Mouse (Mus musculus): ENCODE results near the gene Knop1. TPM values are rescaled to one million over a fixed set of nuclear protein-coding genes. Genes with fewer than 3 reads are reported as not detected.

Gene Knop1
- total and polyA plus RNA-seq, 2 experiments from 2014 or later: 41.5 to 75.0 TPM

GRCm38 (mm10) chr7:118827975-118828416 lies 28.1 kb downstream of the Knop1 start:
- no peak overlapping the region for H3K9ac ChIP-seq
- ATAC-seq: peak; percentile 68
- H3K4me3 ChIP-seq (ENCODE audit: low read depth, low read length): no peak overlapping the region
- no peak overlapping the region for H3K27ac ChIP-seq (ENCODE audit: low read depth, low read length)
- no peaks in the 10 kb centered on the region for H3K9me3 ChIP-seq (ENCODE audit: low read length)
- H3K36me3 ChIP-seq (ENCODE audit: insufficient read depth): peaks cover 57% of the 10 kb centered on the region
- H3K4me2 ChIP-seq (ENCODE audit: low read depth): no peak overlapping the region
- H3K4me1 ChIP-seq (ENCODE audit: insufficient read depth): no peaks in the 10 kb centered on the region
- H3K27me3 ChIP-seq (ENCODE audit: insufficient read depth, low read length): no peaks in the 10 kb centered on the region
- WGBS: 12% methylated on average over 5 of the region's 5 CpGs
- no peak for DNase-seq
- TF ChIP-seq CTCF (IDR thresholded peaks at IDR 0.05; ENCODE audit: low read depth): no peak

- H3K4me1 ChIP-seq (ENCODE audit: insufficient read depth): no peaks in the 10 kb centered on the region
- no peaks in the 10 kb centered on the region for H3K27me3 ChIP-seq (ENCODE audit: insufficient read depth, low read length)
- WGBS: 64% methylated on average over 7 of the region's 7 CpGs
- H3K4me2 ChIP-seq (ENCODE audit: low read depth): no peak overlapping the region
- no peaks in the 10 kb centered on the region for H3K9me3 ChIP-seq (ENCODE audit: low read length)
- ATAC-seq: no peak
- no peak overlapping the region for H3K27ac ChIP-seq (ENCODE audit: low read depth, low read length)
- no peak for TF ChIP-seq CTCF (IDR thresholded peaks at IDR 0.05; ENCODE audit: low read depth)
- no peak overlapping the region for H3K9ac ChIP-seq
- H3K4me3 ChIP-seq (ENCODE audit: low read depth, low read length): no peak overlapping the region
- H3K36me3 ChIP-seq (ENCODE audit: insufficient read depth): peaks cover 48% of the 10 kb centered on the region
- DNase-seq: no peak
Observed at GRCm38 (mm10) chr7:118824451-118824850, 31.6 kb downstream of the Knop1 start.

GRCm38 (mm10) chr7:118821887-118822556 lies 34.0 kb downstream of the Knop1 start:
- ATAC-seq: no peak
- Histone ChIP-seq H3K9me3 (ENCODE audit: low read length) (no peaks in the 10 kb centered on the region), H3K4me2 (ENCODE audit: low read depth) (no peak overlapping the region), H3K36me3 (ENCODE audit: insufficient read depth) (peaks cover 42% of the 10 kb centered on the region), H3K4me3 (ENCODE audit: low read depth, low read length) (no peak overlapping the region), H3K27me3 (ENCODE audit: insufficient read depth, low read length) (no peaks in the 10 kb centered on the region), H3K27ac (ENCODE audit: low read depth, low read length) (no peak overlapping the region), H3K4me1 (ENCODE audit: insufficient read depth) (no peaks in the 10 kb centered on the region), H3K9ac (no peak overlapping the region)
- WGBS: 91% methylated on average over 12 of the region's 12 CpGs
- no peak for DNase-seq
- no peak for TF ChIP-seq CTCF (IDR thresholded peaks at IDR 0.05; ENCODE audit: low read depth)

GRCm38 (mm10) chr7:118821356-118821755 lies 34.7 kb downstream of the Knop1 start:
- 74% methylated on average over 7 of the region's 7 CpGs for WGBS
- DNase-seq: no peak
- Histone ChIP-seq H3K4me1 (ENCODE audit: insufficient read depth) (no peaks in the 10 kb centered on the region), H3K36me3 (ENCODE audit: insufficient read depth) (peaks cover 42% of the 10 kb centered on the region), H3K9ac (no peak overlapping the region), H3K27me3 (ENCODE audit: insufficient read depth, low read length) (no peaks in the 10 kb centered on the region), H3K4me2 (ENCODE audit: low read depth) (no peak overlapping the region), H3K27ac (ENCODE audit: low read depth, low read length) (no peak overlapping the region), H3K9me3 (ENCODE audit: low read length) (no peaks in the 10 kb centered on the region), H3K4me3 (ENCODE audit: low read depth, low read length) (no peak overlapping the region)
- no peak for ATAC-seq
- TF ChIP-seq CTCF (IDR thresholded peaks at IDR 0.05; ENCODE audit: low read depth): no peak

- WGBS: 94% methylated on average over 1 of the region's 1 CpGs
- ATAC-seq: no peak
Observed at GRCm38 (mm10) chr7:118819666-118820065, 36.4 kb downstream of the Knop1 start.

GRCm38 (mm10) chr7:118817741-118818140 lies 38.3 kb downstream of the Knop1 start:
- Histone ChIP-seq H3K9ac (no peak overlapping the region), H3K36me3 (ENCODE audit: insufficient read depth) (peaks cover 53% of the 10 kb centered on the region), H3K9me3 (ENCODE audit: low read length) (no peaks in the 10 kb centered on the region), H3K27ac (ENCODE audit: low read depth, low read length) (no peak overlapping the region), H3K4me2 (ENCODE audit: low read depth) (no peak overlapping the region), H3K4me1 (ENCODE audit: insufficient read depth) (no peaks in the 10 kb centered on the region), H3K27me3 (ENCODE audit: insufficient read depth, low read length) (no peaks in the 10 kb centered on the region), H3K4me3 (ENCODE audit: low read depth, low read length) (no peak overlapping the region)
- TF ChIP-seq CTCF (IDR thresholded peaks at IDR 0.05; ENCODE audit: low read depth): no peak
- ATAC-seq (no peak), DNase-seq (no peak)
- 91% methylated on average over 7 of the region's 7 CpGs for WGBS

More at GRCm38 (mm10) chr7:118819666-118820065, 36.4 kb downstream of the Knop1 start:
- DNase-seq: no peak
- Histone ChIP-seq H3K4me1 (ENCODE audit: insufficient read depth) (no peaks in the 10 kb centered on the region), H3K27me3 (ENCODE audit: insufficient read depth, low read length) (no peaks in the 10 kb centered on the region), H3K4me2 (ENCODE audit: low read depth) (no peak overlapping the region), H3K27ac (ENCODE audit: low read depth, low read length) (no peak overlapping the region), H3K36me3 (ENCODE audit: insufficient read depth) (peaks cover 41% of the 10 kb centered on the region), H3K9ac (no peak overlapping the region), H3K4me3 (ENCODE audit: low read depth, low read length) (no peak overlapping the region), H3K9me3 (ENCODE audit: low read length) (no peaks in the 10 kb centered on the region)
- TF ChIP-seq CTCF (IDR thresholded peaks at IDR 0.05; ENCODE audit: low read depth): no peak

- no peaks in the 10 kb centered on the region for H3K4me1 ChIP-seq (ENCODE audit: insufficient read depth)
- TF ChIP-seq CTCF (IDR thresholded peaks at IDR 0.05; ENCODE audit: low read depth): no peak
- H3K27ac ChIP-seq (ENCODE audit: low read depth, low read length): no peak overlapping the region
- H3K9ac ChIP-seq: no peak overlapping the region
- 98% methylated on average over 3 of the region's 3 CpGs for WGBS
- no peak for ATAC-seq
- no peak overlapping the region for H3K4me2 ChIP-seq (ENCODE audit: low read depth)
- H3K36me3 ChIP-seq (ENCODE audit: insufficient read depth): peaks cover 62% of the 10 kb centered on the region
- H3K4me3 ChIP-seq (ENCODE audit: low read depth, low read length): no peak overlapping the region
- H3K9me3 ChIP-seq (ENCODE audit: low read length): no peaks in the 10 kb centered on the region
- no peak for DNase-seq
- H3K27me3 ChIP-seq (ENCODE audit: insufficient read depth, low read length): no peaks in the 10 kb centered on the region
Observed at GRCm38 (mm10) chr7:118816275-118816674, 39.8 kb downstream of the Knop1 start.
